Mouse (Mus musculus) regulatory T cell (primary cell): ENCODE results near the gene Plekhj1.

Experiments
- in situ Hi-C: fragments of 300-600 bp; cut with MboI, MseI; formaldehyde crosslinking; loops from one replicate; pipeline ENCODE4 v1.15.1; 2025; ENCODE audit warnings: high pct_unique_total_duplicates

Plekhj1 gene

GRCm38 (mm10) chr10:80805925-80806324 lies 7.5 kb upstream of the Plekhj1 start:
- in situ Hi-C loops, result no loop called here

- in situ Hi-C loops, result no loop called here
Measured at GRCm38 (mm10) chr10:80805322-80805721, 6.9 kb upstream of the Plekhj1 start.

- in situ Hi-C loops, result no loop called here
Measured at GRCm38 (mm10) chr10:80804916-80805315, 6.5 kb upstream of the Plekhj1 start, which contains the start of gene Amh. TSS of gene Amh (plus strand) at chr10:80805243.

GRCm38 (mm10) chr10:80804340-80804739 lies 5.9 kb upstream of the Plekhj1 start:
- in situ Hi-C loops, result no loop called here

GRCm38 (mm10) chr10:80802996-80803395 lies 4.6 kb upstream of the Plekhj1 start:
- in situ Hi-C loops, result no loop called here

- in situ Hi-C loops, result no loop called here
Measured at GRCm38 (mm10) chr10:80802204-80802912, 3.9 kb upstream of the Plekhj1 start.

GRCm38 (mm10) chr10:80799070-80799566 lies 692 bp upstream of the Plekhj1 start:
- in situ Hi-C loops, result no loop called here

- in situ Hi-C loops, result no loop called here
Measured at GRCm38 (mm10) chr10:80797186-80798149, 958 bp downstream of the Plekhj1 start.

- in situ Hi-C loops, result no loop called here
Measured at GRCm38 (mm10) chr10:80796307-80796848, 2.0 kb downstream of the Plekhj1 start.

GRCm38 (mm10) chr10:80794750-80795149 lies 3.7 kb downstream of the Plekhj1 start:
- in situ Hi-C loops, result no loop called here

- in situ Hi-C loops, result no loop called here
Measured at GRCm38 (mm10) chr10:80793803-80794202, 4.6 kb downstream of the Plekhj1 start.

- in situ Hi-C loops, result no loop called here
Measured at GRCm38 (mm10) chr10:80793033-80793784, 5.2 kb downstream of the Plekhj1 start.

GRCm38 (mm10) chr10:80792175-80793032 lies 6.0 kb downstream of the Plekhj1 start:
- in situ Hi-C loops, result no loop called here

- in situ Hi-C loops, result no loop called here
Measured at GRCm38 (mm10) chr10:80791476-80792174, 6.8 kb downstream of the Plekhj1 start.

GRCm38 (mm10) chr10:80790761-80791404 lies 7.5 kb downstream of the Plekhj1 start:
- in situ Hi-C loops, result no loop called here

GRCm38 (mm10) chr10:80787517-80787916 lies 10.9 kb downstream of the Plekhj1 start:
- in situ Hi-C loops, result loop anchor here (5.0 kb wide), 1 partner anchor 70 kb away; no protein-coding TSS in a partner anchor

- in situ Hi-C loops, result loop anchor here (5.0 kb wide), 1 partner anchor 69 kb away; no protein-coding TSS in a partner anchor
Measured at GRCm38 (mm10) chr10:80785963-80786362, 12.5 kb downstream of the Plekhj1 start.

- in situ Hi-C loops, result loop anchor here (5.0 kb wide), 1 partner anchor 68 kb away; no protein-coding TSS in a partner anchor
Measured at GRCm38 (mm10) chr10:80784871-80785270, 13.6 kb downstream of the Plekhj1 start.

- in situ Hi-C loops, result no loop called here
Measured at GRCm38 (mm10) chr10:80784302-80784701, 14.1 kb downstream of the Plekhj1 start.
